Mouse (Mus musculus): ENCODE measurements around the gene Plppr3. TPM values are rescaled to one million over a fixed set of nuclear protein-coding genes. Genes with fewer than 3 reads are reported as not detected.

Gene Plppr3
- polyA plus RNA-seq, 1 experiment, result 2.3 TPM

GRCm38 (mm10) chr10:79914131-79914947 is 39.9 kb upstream of the Plppr3 start:
- Histone ChIP-seq H3K36me3 (ENCODE audit: control insufficient read depth, insufficient read depth) (peaks cover 10% of the 10 kb centered on the region), H3K27me3 (ENCODE audit: control insufficient read depth, insufficient read depth, insufficient read length) (peaks cover 12% of the 10 kb centered on the region), H3K79me2 (ENCODE audit: control insufficient read depth, insufficient read depth) (peaks cover 24% of the 10 kb centered on the region), H3K79me3 (ENCODE audit: low read depth) (peaks cover 2% of the 10 kb centered on the region), H3ac (ENCODE audit: control insufficient read depth, insufficient read length, low read depth) (no peak overlapping the region), H3K4me3 (ENCODE audit: insufficient read depth, poor library complexity, severe bottlenecking) (no peak overlapping the region)
- TF ChIP-seq MYOG (IDR thresholded peaks at IDR 0.05; ENCODE audit: control insufficient read depth, extremely low read depth, insufficient read length), result no peak
- TF ChIP-seq CEBPB (IDR thresholded peaks at IDR 0.05; ENCODE audit: low read depth), result no peak
- no peak for TF ChIP-seq USF1 (IDR thresholded peaks at IDR 0.05; ENCODE audit: low read depth)
- TF ChIP-seq MYOD1 (IDR thresholded peaks at IDR 0.05; ENCODE audit: control insufficient read depth, insufficient read length, low read depth), result no peak
- TF ChIP-seq CTCF (IDR thresholded peaks at IDR 0.05; ENCODE audit: control insufficient read depth, insufficient read depth, insufficient read length), result no peak
- no peak for TF ChIP-seq MAX (IDR thresholded peaks at IDR 0.05)
- TF ChIP-seq FOSL1 (IDR thresholded peaks at IDR 0.05; ENCODE audit: insufficient read depth, low read length, poor library complexity, severe bottlenecking), result no peak

GRCm38 (mm10) chr10:79912412-79912811 is 38.0 kb upstream of the Plppr3 start:
- Histone ChIP-seq H3K79me3 (ENCODE audit: low read depth) (peaks cover 2% of the 10 kb centered on the region), H3ac (ENCODE audit: control insufficient read depth, insufficient read length, low read depth) (no peak overlapping the region), H3K27me3 (ENCODE audit: control insufficient read depth, insufficient read depth, insufficient read length) (no peaks in the 10 kb centered on the region), H3K4me3 (ENCODE audit: insufficient read depth, poor library complexity, severe bottlenecking) (no peak overlapping the region), H3K79me2 (ENCODE audit: control insufficient read depth, insufficient read depth) (peaks cover 28% of the 10 kb centered on the region), H3K36me3 (ENCODE audit: control insufficient read depth, insufficient read depth) (peaks cover 10% of the 10 kb centered on the region)
- TF ChIP-seq MYOG (IDR thresholded peaks at IDR 0.05; ENCODE audit: control insufficient read depth, extremely low read depth, insufficient read length), result no peak
- no peak for TF ChIP-seq USF1 (IDR thresholded peaks at IDR 0.05; ENCODE audit: low read depth)
- TF ChIP-seq MYOD1 (IDR thresholded peaks at IDR 0.05; ENCODE audit: control insufficient read depth, insufficient read length, low read depth), result no peak
- TF ChIP-seq CEBPB (IDR thresholded peaks at IDR 0.05; ENCODE audit: low read depth), result no peak
- no peak for TF ChIP-seq CTCF (IDR thresholded peaks at IDR 0.05; ENCODE audit: control insufficient read depth, insufficient read depth, insufficient read length)
- TF ChIP-seq FOSL1 (IDR thresholded peaks at IDR 0.05; ENCODE audit: insufficient read depth, low read length, poor library complexity, severe bottlenecking), result no peak
- no peak for TF ChIP-seq MAX (IDR thresholded peaks at IDR 0.05)

GRCm38 (mm10) chr10:79910556-79910955 is 36.1 kb upstream of the Plppr3 start, which contains the start of gene Gm26602:
Gm26602 (plus strand) TSS chr10:79910856.
- Histone ChIP-seq H3K27me3 (ENCODE audit: control insufficient read depth, insufficient read depth, insufficient read length) (no peaks in the 10 kb centered on the region), H3ac (ENCODE audit: control insufficient read depth, insufficient read length, low read depth) (no peak within 1 kb of the TSS), H3K36me3 (ENCODE audit: control insufficient read depth, insufficient read depth) (peaks cover 22% of the 10 kb centered on the region), H3K4me3 (ENCODE audit: insufficient read depth, poor library complexity, severe bottlenecking) (no peak within 1 kb of the TSS), H3K79me2 (ENCODE audit: control insufficient read depth, insufficient read depth) (peaks cover 17% of the 10 kb centered on the region), H3K79me3 (ENCODE audit: low read depth) (no peaks in the 10 kb centered on the region)
- TF ChIP-seq MYOG (IDR thresholded peaks at IDR 0.05; ENCODE audit: control insufficient read depth, extremely low read depth, insufficient read length) (no peak), MYOD1 (IDR thresholded peaks at IDR 0.05; ENCODE audit: control insufficient read depth, insufficient read length, low read depth) (no peak), CTCF (IDR thresholded peaks at IDR 0.05; ENCODE audit: control insufficient read depth, insufficient read depth, insufficient read length) (no peak), FOSL1 (IDR thresholded peaks at IDR 0.05; ENCODE audit: insufficient read depth, low read length, poor library complexity, severe bottlenecking) (no peak), CEBPB (IDR thresholded peaks at IDR 0.05; ENCODE audit: low read depth) (no peak), MAX (IDR thresholded peaks at IDR 0.05) (no peak), USF1 (IDR thresholded peaks at IDR 0.05; ENCODE audit: low read depth) (no peak)

- no peaks in the 10 kb centered on the region for H3K79me3 ChIP-seq (ENCODE audit: low read depth)
- no peak overlapping the region for H3K4me3 ChIP-seq (ENCODE audit: insufficient read depth, poor library complexity, severe bottlenecking)
- no peaks in the 10 kb centered on the region for H3K27me3 ChIP-seq (ENCODE audit: control insufficient read depth, insufficient read depth, insufficient read length)
- TF ChIP-seq MYOG (IDR thresholded peaks at IDR 0.05; ENCODE audit: control insufficient read depth, extremely low read depth, insufficient read length) (no peak), FOSL1 (IDR thresholded peaks at IDR 0.05; ENCODE audit: insufficient read depth, low read length, poor library complexity, severe bottlenecking) (no peak), USF1 (IDR thresholded peaks at IDR 0.05; ENCODE audit: low read depth) (no peak), CEBPB (IDR thresholded peaks at IDR 0.05; ENCODE audit: low read depth) (no peak), CTCF (IDR thresholded peaks at IDR 0.05; ENCODE audit: control insufficient read depth, insufficient read depth, insufficient read length) (no peak)
- H3K36me3 ChIP-seq (ENCODE audit: control insufficient read depth, insufficient read depth), result peaks cover 30% of the 10 kb centered on the region
- peak overlapping the region; percentile 26 for H3ac ChIP-seq (ENCODE audit: control insufficient read depth, insufficient read length, low read depth)
- H3K79me2 ChIP-seq (ENCODE audit: control insufficient read depth, insufficient read depth), result peaks cover 4% of the 10 kb centered on the region
These were observed 34.9 kb upstream of the Plppr3 start for GRCm38 (mm10) chr10:79909092-79909922.

- Histone ChIP-seq H3K79me2 (ENCODE audit: control insufficient read depth, insufficient read depth) (peaks cover 4% of the 10 kb centered on the region), H3K27me3 (ENCODE audit: control insufficient read depth, insufficient read depth, insufficient read length) (no peaks in the 10 kb centered on the region), H3ac (ENCODE audit: control insufficient read depth, insufficient read length, low read depth) (peak within 1 kb of the TSS; percentile 97), H3K79me3 (ENCODE audit: low read depth) (no peaks in the 10 kb centered on the region), H3K4me3 (ENCODE audit: insufficient read depth, poor library complexity, severe bottlenecking) (peak within 1 kb of the TSS; percentile 61), H3K36me3 (ENCODE audit: control insufficient read depth, insufficient read depth) (peaks cover 30% of the 10 kb centered on the region)
- TF ChIP-seq MAX (IDR thresholded peaks at IDR 0.05), result no peak
- no peak for TF ChIP-seq CEBPB (IDR thresholded peaks at IDR 0.05; ENCODE audit: low read depth)
- no peak for TF ChIP-seq FOSL1 (IDR thresholded peaks at IDR 0.05; ENCODE audit: insufficient read depth, low read length, poor library complexity, severe bottlenecking)
- no peak for TF ChIP-seq MYOD1 (IDR thresholded peaks at IDR 0.05; ENCODE audit: control insufficient read depth, insufficient read length, low read depth)
- TF ChIP-seq CTCF (IDR thresholded peaks at IDR 0.05; ENCODE audit: control insufficient read depth, insufficient read depth, insufficient read length), result no peak
- no peak for TF ChIP-seq MYOG (IDR thresholded peaks at IDR 0.05; ENCODE audit: control insufficient read depth, extremely low read depth, insufficient read length)
- TF ChIP-seq USF1 (IDR thresholded peaks at IDR 0.05; ENCODE audit: low read depth), result no peak
These were observed 34.0 kb upstream of the Plppr3 start, which contains the start of gene Med16 for GRCm38 (mm10) chr10:79908167-79909091. Med16 (minus strand) TSS chr10:79908923.

Measured in C2C12 (cell line).